Mouse (Mus musculus): ENCODE results near the gene Dlg4. TPM values are rescaled to one million over a fixed set of nuclear protein-coding genes. Genes with fewer than 3 reads are reported as not detected.

The Dlg4 gene
- polyA plus RNA-seq (2016; fragmentation: Nextera tagmentation; extraction: Ambion mirVana), result 20.3 and 24.9 TPM in 2 replicates

GRCm38 (mm10) chr11:70016669-70017068 is at the start of gene Dlg4:
TSS of gene Dlg4 (plus strand) at chr11:70016942.
- H3K36me3 ChIP-seq (replicated peaks), result peaks cover 13% of the 10 kb centered on the region
- H3K9ac ChIP-seq, result peak within 1 kb of the TSS; percentile 96
- peaks cover 52% of the 10 kb centered on the region for H3K4me1 ChIP-seq
- H3K9me3 ChIP-seq, result no peaks in the 10 kb centered on the region
- H3K4me3 ChIP-seq (replicated peaks), result peak within 1 kb of the TSS; percentile 70
- H3K27me3 ChIP-seq, result no peaks in the 10 kb centered on the region
- H3K27ac ChIP-seq, result peak within 1 kb of the TSS; percentile 90
- peak within 1 kb of the TSS; percentile 93 for H3K4me2 ChIP-seq
- no peak for ATAC-seq (ENCODE audit: low FRiP score)
- 77% methylated on average over 3 of the region's 3 CpGs for WGBS

- H3K27me3 ChIP-seq, result peaks cover 46% of the 10 kb centered on the region
- 83% methylated on average over 4 of the region's 4 CpGs for WGBS
- H3K4me3 ChIP-seq (replicated peaks), result no peak overlapping the region
- H3K9ac ChIP-seq, result no peak overlapping the region
- no peak for ATAC-seq (ENCODE audit: low FRiP score)
- H3K4me1 ChIP-seq, result peaks cover 11% of the 10 kb centered on the region
- H3K9me3 ChIP-seq, result no peaks in the 10 kb centered on the region
- H3K4me2 ChIP-seq, result no peak overlapping the region
- H3K36me3 ChIP-seq (replicated peaks), result peaks cover 53% of the 10 kb centered on the region
- no peak overlapping the region for H3K27ac ChIP-seq
These were observed 47.9 kb upstream of the Dlg4 start for GRCm38 (mm10) chr11:69968793-69969192.

- no peak overlapping the region for H3K4me2 ChIP-seq
- no peak overlapping the region for H3K9ac ChIP-seq
- ATAC-seq (ENCODE audit: low FRiP score), result no peak
- no peak overlapping the region for H3K4me3 ChIP-seq (replicated peaks)
- H3K27me3 ChIP-seq, result peaks cover 32% of the 10 kb centered on the region
- no peak overlapping the region for H3K27ac ChIP-seq
- H3K36me3 ChIP-seq (replicated peaks), result peaks cover 67% of the 10 kb centered on the region
- WGBS, result 88% methylated on average over 6 of the region's 6 CpGs
- no peaks in the 10 kb centered on the region for H3K9me3 ChIP-seq
- peaks cover 11% of the 10 kb centered on the region for H3K4me1 ChIP-seq
These were observed 46.5 kb upstream of the Dlg4 start for GRCm38 (mm10) chr11:69970222-69970621.

GRCm38 (mm10) chr11:69970775-69971174 is 46.0 kb upstream of the Dlg4 start:
- ATAC-seq (ENCODE audit: low FRiP score), result no peak
- H3K9ac ChIP-seq, result no peak overlapping the region
- H3K4me1 ChIP-seq, result peaks cover 11% of the 10 kb centered on the region
- no peak overlapping the region for H3K4me2 ChIP-seq
- H3K9me3 ChIP-seq, result no peaks in the 10 kb centered on the region
- peaks cover 26% of the 10 kb centered on the region for H3K27me3 ChIP-seq
- H3K36me3 ChIP-seq (replicated peaks), result peaks cover 72% of the 10 kb centered on the region
- no peak overlapping the region for H3K4me3 ChIP-seq (replicated peaks)
- no peak overlapping the region for H3K27ac ChIP-seq
- 88% methylated on average over 3 of the region's 3 CpGs for whole genome bisulfite sequencing

GRCm38 (mm10) chr11:69974907-69975306 is 41.8 kb upstream of the Dlg4 start:
- peaks cover 78% of the 10 kb centered on the region for H3K36me3 ChIP-seq (replicated peaks)
- H3K9ac ChIP-seq, result no peak overlapping the region
- WGBS, result 94% methylated on average over 2 of the region's 2 CpGs
- no peak overlapping the region for H3K27ac ChIP-seq
- H3K4me2 ChIP-seq, result no peak overlapping the region
- no peak overlapping the region for H3K4me3 ChIP-seq (replicated peaks)
- no peaks in the 10 kb centered on the region for H3K9me3 ChIP-seq
- ATAC-seq (ENCODE audit: low FRiP score), result no peak
- peaks cover 9% of the 10 kb centered on the region for H3K4me1 ChIP-seq
- H3K27me3 ChIP-seq, result no peaks in the 10 kb centered on the region

GRCm38 (mm10) chr11:69976271-69976670 is 40.5 kb upstream of the Dlg4 start:
- H3K9ac ChIP-seq, result no peak overlapping the region
- H3K27me3 ChIP-seq, result no peaks in the 10 kb centered on the region
- H3K36me3 ChIP-seq (replicated peaks), result peaks cover 68% of the 10 kb centered on the region
- peaks cover 9% of the 10 kb centered on the region for H3K4me1 ChIP-seq
- no peak overlapping the region for H3K27ac ChIP-seq
- no peak overlapping the region for H3K4me3 ChIP-seq (replicated peaks)
- no peaks in the 10 kb centered on the region for H3K9me3 ChIP-seq
- ATAC-seq (ENCODE audit: low FRiP score), result no peak
- 89% methylated on average over 4 of the region's 4 CpGs for WGBS
- no peak overlapping the region for H3K4me2 ChIP-seq

GRCm38 (mm10) chr11:69979827-69980195 is 36.9 kb upstream of the Dlg4 start:
- H3K9me3 ChIP-seq, result no peaks in the 10 kb centered on the region
- peak overlapping the region; percentile 100 for H3K4me3 ChIP-seq (replicated peaks)
- no peaks in the 10 kb centered on the region for H3K27me3 ChIP-seq
- peak overlapping the region; percentile 100 for H3K27ac ChIP-seq
- no peak for ATAC-seq (ENCODE audit: low FRiP score)
- H3K4me1 ChIP-seq, result peaks cover 34% of the 10 kb centered on the region
- H3K36me3 ChIP-seq (replicated peaks), result peaks cover 47% of the 10 kb centered on the region
- H3K9ac ChIP-seq, result peak overlapping the region; percentile 78
- peak overlapping the region; percentile 93 for H3K4me2 ChIP-seq
- 3% methylated on average over 16 of the region's 16 CpGs for WGBS

GRCm38 (mm10) chr11:69980196-69981140 is 36.3 kb upstream of the Dlg4 start:
- Histone ChIP-seq H3K4me3 (replicated peaks) (peak overlapping the region; percentile 100), H3K9me3 (no peaks in the 10 kb centered on the region), H3K4me2 (peak overlapping the region; percentile 93), H3K27me3 (no peaks in the 10 kb centered on the region), H3K9ac (peak overlapping the region; percentile 100), H3K4me1 (peaks cover 34% of the 10 kb centered on the region), H3K36me3 (replicated peaks) (peaks cover 47% of the 10 kb centered on the region), H3K27ac (peak overlapping the region; percentile 100)
- peak; percentile 93 for ATAC-seq (ENCODE audit: low FRiP score)
- under 1% methylated on average over 40 of the region's 60 CpGs for WGBS

- peak within 1 kb of the TSS; percentile 93 for H3K4me2 ChIP-seq
- peak; percentile 63 for ATAC-seq (ENCODE audit: low FRiP score)
- no peaks in the 10 kb centered on the region for H3K27me3 ChIP-seq
- peaks cover 34% of the 10 kb centered on the region for H3K4me1 ChIP-seq
- H3K9me3 ChIP-seq, result no peaks in the 10 kb centered on the region
- H3K36me3 ChIP-seq (replicated peaks), result peaks cover 45% of the 10 kb centered on the region
- H3K4me3 ChIP-seq (replicated peaks), result peak within 1 kb of the TSS; percentile 100
- peak within 1 kb of the TSS; percentile 100 for H3K9ac ChIP-seq
- peak within 1 kb of the TSS; percentile 100 for H3K27ac ChIP-seq
- under 1% methylated on average over 43 of the region's 43 CpGs for WGBS
These were observed 35.5 kb upstream of the Dlg4 start, which contains the start of gene Ctdnep1 for GRCm38 (mm10) chr11:69981141-69981762. TSS of gene Ctdnep1 (plus strand) at chr11:69981156.

GRCm38 (mm10) chr11:69982225-69982624 is 34.5 kb upstream of the Dlg4 start, which contains the start of gene Elp5:
TSS of gene Elp5 (minus strand) at chr11:69982517.
- Histone ChIP-seq H3K36me3 (replicated peaks) (peaks cover 47% of the 10 kb centered on the region), H3K27ac (peak within 1 kb of the TSS; percentile 100)
- 53% methylated on average over 8 of the region's 8 CpGs for WGBS

GRCm38 (mm10) chr11:69982877-69983276 is 33.9 kb upstream of the Dlg4 start:
- peak overlapping the region; percentile 100 for H3K4me3 ChIP-seq (replicated peaks)
- no peaks in the 10 kb centered on the region for H3K27me3 ChIP-seq
- 31% methylated on average over 5 of the region's 5 CpGs for WGBS
- peak overlapping the region; percentile 93 for H3K4me2 ChIP-seq
- peaks cover 46% of the 10 kb centered on the region for H3K36me3 ChIP-seq (replicated peaks)
- peak overlapping the region; percentile 100 for H3K9ac ChIP-seq
- peaks cover 34% of the 10 kb centered on the region for H3K4me1 ChIP-seq
- no peaks in the 10 kb centered on the region for H3K9me3 ChIP-seq
- no peak overlapping the region for H3K27ac ChIP-seq
- ATAC-seq (ENCODE audit: low FRiP score), result no peak

More at GRCm38 (mm10) chr11:69982225-69982624, 34.5 kb upstream of the Dlg4 start, which contains the start of gene Elp5:
- H3K4me2 ChIP-seq, result peak within 1 kb of the TSS; percentile 93
- no peaks in the 10 kb centered on the region for H3K9me3 ChIP-seq
- no peak for ATAC-seq (ENCODE audit: low FRiP score)
- no peaks in the 10 kb centered on the region for H3K27me3 ChIP-seq
- peaks cover 34% of the 10 kb centered on the region for H3K4me1 ChIP-seq
- H3K4me3 ChIP-seq (replicated peaks), result peak within 1 kb of the TSS; percentile 100
- peak within 1 kb of the TSS; percentile 100 for H3K9ac ChIP-seq

- no peaks in the 10 kb centered on the region for H3K27me3 ChIP-seq
- peak overlapping the region; percentile 93 for H3K4me2 ChIP-seq
- no peaks in the 10 kb centered on the region for H3K9me3 ChIP-seq
- peaks cover 46% of the 10 kb centered on the region for H3K36me3 ChIP-seq (replicated peaks)
- WGBS, result 85% methylated on average over 4 of the region's 4 CpGs
- H3K4me3 ChIP-seq (replicated peaks), result no peak overlapping the region
- H3K27ac ChIP-seq, result no peak overlapping the region
- ATAC-seq (ENCODE audit: low FRiP score), result no peak
- peaks cover 34% of the 10 kb centered on the region for H3K4me1 ChIP-seq
- peak overlapping the region; percentile 100; the same call in 1 of the 2 replicates for H3K9ac ChIP-seq
These were observed 33.4 kb upstream of the Dlg4 start for GRCm38 (mm10) chr11:69983377-69983776.
